Mouse (Mus musculus): ENCODE data around the gene Tas2r135. TPM values are rescaled to one million over a fixed set of nuclear protein-coding genes. Genes with fewer than 3 reads are reported as not detected.

Tas2r135 gene
- polyA plus RNA-seq, 1 experiment from 2014 or later, result not detected

- ATAC-seq, result peak; percentile 64
- Histone ChIP-seq H3K4me3 (ENCODE audit: low read depth, low read length) (no peak overlapping the region), H3K36me3 (replicated peaks; ENCODE audit: insufficient read depth, low read length) (no peaks in the 10 kb centered on the region), H3K27me3 (ENCODE audit: insufficient read depth, low read length) (no peaks in the 10 kb centered on the region), H3K4me2 (ENCODE audit: low read depth, low read length) (no peak overlapping the region), H3K4me1 (ENCODE audit: insufficient read depth) (peaks cover 9% of the 10 kb centered on the region; the same call in 1 of the 2 replicates), H3K27ac (ENCODE audit: low read depth) (no peak overlapping the region), H3K9ac (replicated peaks) (no peak overlapping the region), H3K9me3 (ENCODE audit: low read length) (no peaks in the 10 kb centered on the region)
- no peak for TF ChIP-seq CTCF (IDR thresholded peaks at IDR 0.05; ENCODE audit: low read depth)
- peak; percentile 83 for TF ChIP-seq EP300 (IDR thresholded peaks at IDR 0.05; ENCODE audit: low read depth)
- no peak for DNase-seq
- WGBS (ENCODE audit: insufficient replicate concordance), result 44% methylated on average over 2 of the region's 2 CpGs
These were observed 30.3 kb downstream of the Tas2r135 start for GRCm38 (mm10) chr6:42435490-42435889.

GRCm38 (mm10) chr6:42441395-42441794 is 36.2 kb downstream of the Tas2r135 start:
- WGBS (ENCODE audit: insufficient replicate concordance), result 44% methylated on average over 2 of the region's 2 CpGs
- H3K4me2 ChIP-seq (ENCODE audit: low read depth, low read length), result no peak overlapping the region
- ATAC-seq, result no peak
- no peaks in the 10 kb centered on the region for H3K27me3 ChIP-seq (ENCODE audit: insufficient read depth, low read length)
- H3K36me3 ChIP-seq (replicated peaks; ENCODE audit: insufficient read depth, low read length), result no peaks in the 10 kb centered on the region
- no peak overlapping the region for H3K27ac ChIP-seq (ENCODE audit: low read depth)
- H3K4me3 ChIP-seq (ENCODE audit: low read depth, low read length), result no peak overlapping the region
- no peak for TF ChIP-seq CTCF (IDR thresholded peaks at IDR 0.05; ENCODE audit: low read depth)
- no peak for TF ChIP-seq EP300 (IDR thresholded peaks at IDR 0.05; ENCODE audit: low read depth)
- H3K4me1 ChIP-seq (ENCODE audit: insufficient read depth), result no peaks in the 10 kb centered on the region
- H3K9me3 ChIP-seq (ENCODE audit: low read length), result no peaks in the 10 kb centered on the region
- DNase-seq, result no peak
- no peak overlapping the region for H3K9ac ChIP-seq (replicated peaks)

- H3K4me3 ChIP-seq (ENCODE audit: low read depth, low read length), result no peak overlapping the region
- H3K9ac ChIP-seq (replicated peaks), result no peak overlapping the region
- WGBS (ENCODE audit: insufficient replicate concordance), result 56% methylated on average over 2 of the region's 2 CpGs
- TF ChIP-seq EP300 (IDR thresholded peaks at IDR 0.05; ENCODE audit: low read depth) (no peak), CTCF (IDR thresholded peaks at IDR 0.05; ENCODE audit: low read depth) (no peak)
- H3K4me2 ChIP-seq (ENCODE audit: low read depth, low read length), result no peak overlapping the region
- no peak overlapping the region for H3K27ac ChIP-seq (ENCODE audit: low read depth)
- H3K9me3 ChIP-seq (ENCODE audit: low read length), result no peaks in the 10 kb centered on the region
- ATAC-seq (no peak), DNase-seq (no peak)
- H3K36me3 ChIP-seq (replicated peaks; ENCODE audit: insufficient read depth, low read length), result no peaks in the 10 kb centered on the region
- H3K4me1 ChIP-seq (ENCODE audit: insufficient read depth), result no peaks in the 10 kb centered on the region
- H3K27me3 ChIP-seq (ENCODE audit: insufficient read depth, low read length), result no peaks in the 10 kb centered on the region
These were observed 39.3 kb downstream of the Tas2r135 start for GRCm38 (mm10) chr6:42444491-42444890.

- DNase-seq (no peak), ATAC-seq (no peak)
- H3K27me3 ChIP-seq (ENCODE audit: insufficient read depth, low read length), result no peaks in the 10 kb centered on the region
- no peak overlapping the region for H3K27ac ChIP-seq (ENCODE audit: low read depth)
- H3K4me2 ChIP-seq (ENCODE audit: low read depth, low read length), result no peak overlapping the region
- 62% methylated on average over 2 of the region's 2 CpGs for WGBS (ENCODE audit: insufficient replicate concordance)
- no peaks in the 10 kb centered on the region for H3K9me3 ChIP-seq (ENCODE audit: low read length)
- no peaks in the 10 kb centered on the region for H3K4me1 ChIP-seq (ENCODE audit: insufficient read depth)
- H3K9ac ChIP-seq (replicated peaks), result no peak overlapping the region
- no peak overlapping the region for H3K4me3 ChIP-seq (ENCODE audit: low read depth, low read length)
- TF ChIP-seq EP300 (IDR thresholded peaks at IDR 0.05; ENCODE audit: low read depth), result no peak
- TF ChIP-seq CTCF (IDR thresholded peaks at IDR 0.05; ENCODE audit: low read depth), result no peak
- no peaks in the 10 kb centered on the region for H3K36me3 ChIP-seq (replicated peaks; ENCODE audit: insufficient read depth, low read length)
These were observed 42.1 kb downstream of the Tas2r135 start for GRCm38 (mm10) chr6:42447381-42447780.

Other genes starting within 250 kb of the Tas2r135 start
- not detected in 2 replicates for gene Tas2r144, start 190.1 kb upstream of the Tas2r135 start, polyA plus RNA-seq (2015; fragmentation: Nextera tagmentation; extraction: Ambion mirVana)
- gene Gstk1, start 159.5 kb upstream of the Tas2r135 start, polyA plus RNA-seq (2015; fragmentation: Nextera tagmentation; extraction: Ambion mirVana), result 20.5 and 26.7 TPM in 2 replicates
- gene Tmem139, start 143.5 kb upstream of the Tas2r135 start, polyA plus RNA-seq (2015; fragmentation: Nextera tagmentation; extraction: Ambion mirVana), result not detected in 2 replicates
- 10.3 and 11.1 TPM in 2 replicates for gene Casp2, start 140.4 kb upstream of the Tas2r135 start, polyA plus RNA-seq (2015; fragmentation: Nextera tagmentation; extraction: Ambion mirVana)
- gene Clcn1, start 118.7 kb upstream of the Tas2r135 start, polyA plus RNA-seq (2015; fragmentation: Nextera tagmentation; extraction: Ambion mirVana), result 0.09 TPM in 1 of 2 replicates, not detected in the other
- not detected in 2 replicates for gene Fam131b, start 80.8 kb upstream of the Tas2r135 start, polyA plus RNA-seq (2015; fragmentation: Nextera tagmentation; extraction: Ambion mirVana)
- gene Zyx, start 55.8 kb upstream of the Tas2r135 start, polyA plus RNA-seq (2015; fragmentation: Nextera tagmentation; extraction: Ambion mirVana), result 55.3 and 57.8 TPM in 2 replicates
- gene Epha1, start 32.2 kb upstream of the Tas2r135 start, polyA plus RNA-seq (2015; fragmentation: Nextera tagmentation; extraction: Ambion mirVana), result 16.8 and 18.7 TPM in 2 replicates
- gene Tas2r143, start 5.2 kb upstream of the Tas2r135 start, polyA plus RNA-seq (2015; fragmentation: Nextera tagmentation; extraction: Ambion mirVana), result not detected in 2 replicates
- gene Tas2r126, start 29.1 kb downstream of the Tas2r135 start, polyA plus RNA-seq (2015; fragmentation: Nextera tagmentation; extraction: Ambion mirVana), result not detected in 2 replicates
- gene Olfr458, start 59.8 kb downstream of the Tas2r135 start, polyA plus RNA-seq (2015; fragmentation: Nextera tagmentation; extraction: Ambion mirVana), result not detected in 2 replicates
- gene Olfr457, start 70.9 kb downstream of the Tas2r135 start, polyA plus RNA-seq (2015; fragmentation: Nextera tagmentation; extraction: Ambion mirVana), result not detected in 2 replicates
- gene Olfr456, start 81.8 kb downstream of the Tas2r135 start, polyA plus RNA-seq (2015; fragmentation: Nextera tagmentation; extraction: Ambion mirVana), result not detected in 2 replicates
- not detected in 2 replicates for gene Olfr455, start 142.2 kb downstream of the Tas2r135 start, polyA plus RNA-seq (2015; fragmentation: Nextera tagmentation; extraction: Ambion mirVana)
- not detected in 2 replicates for gene Tcaf3, start 192.3 kb downstream of the Tas2r135 start, polyA plus RNA-seq (2015; fragmentation: Nextera tagmentation; extraction: Ambion mirVana)
- 0.11 and 0.12 TPM in 2 replicates for gene Tcaf2, start 239.8 kb downstream of the Tas2r135 start, polyA plus RNA-seq (2015; fragmentation: Nextera tagmentation; extraction: Ambion mirVana)

Data from liver, postnatal 0 days (tissue).